Comparison of ENCODE assay signal across 19 mouse cellular contexts in the genomic region with DNA sequence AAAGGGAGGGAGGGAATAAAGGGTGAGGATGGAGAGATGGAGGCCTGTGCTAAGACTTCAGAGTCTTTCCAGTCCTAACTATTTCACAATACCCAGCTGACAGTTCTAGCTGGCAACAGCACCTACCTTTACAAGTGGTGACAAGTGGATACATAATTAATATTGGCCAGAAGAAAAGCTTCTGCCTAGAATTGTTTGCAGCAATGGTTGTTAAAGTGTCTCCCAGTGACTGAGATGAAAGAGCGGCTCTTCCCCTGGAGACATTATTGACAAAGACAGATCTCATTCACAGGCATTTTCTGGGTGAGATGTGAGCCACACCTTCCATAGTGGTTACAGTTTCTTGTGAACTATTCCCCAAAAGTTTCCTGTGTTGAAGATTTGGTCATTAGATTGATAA.
"Had no signal": no experiment of that assay in that cellular context is flagged by ENCODE, and none has a peak within 500 bp of the region (broad histone marks: within the 10 kb centered on the region; RNA-seq: fewer than 3 reads in every experiment).

No protein-coding gene starts in this region.

- H3K9ac ChIP-seq: limb, embryonic 12.5 days; limb, embryonic 15.5 days; liver, embryonic 14.5 days; liver, postnatal 0 days; lung, embryonic 14.5 days; midbrain, embryonic 12.5 days; midbrain, embryonic 15.5 days; neural tube, embryonic 12.5 days; stomach, embryonic 15.5 days had no signal

- H3K27me3 ChIP-seq: limb, embryonic 12.5 days; limb, embryonic 15.5 days; midbrain, embryonic 12.5 days; midbrain, embryonic 15.5 days; neural tube, embryonic 12.5 days; stomach, embryonic 15.5 days had no signal

- H3K9me3 ChIP-seq: limb, embryonic 12.5 days; limb, embryonic 15.5 days; midbrain, embryonic 12.5 days; midbrain, embryonic 15.5 days; neural tube, embryonic 12.5 days; stomach, embryonic 15.5 days had no signal

- H3K4me1 ChIP-seq: midbrain, embryonic 12.5 days; midbrain, embryonic 15.5 days; neural tube, embryonic 12.5 days had no signal

- DNase-seq: kidney, postnatal 25 days; left cerebral cortex, postnatal 4 days; liver, postnatal 0 days; lung, embryonic 14.5 days; retina, postnatal 1 day; right cerebral cortex, postnatal 25 days; spleen, adult 18-20 months; thymus, postnatal 25 days had no signal

- H3K27ac ChIP-seq: kidney, postnatal 0 days; limb, embryonic 12.5 days; liver, embryonic 14.5 days; macrophage; midbrain, embryonic 12.5 days; midbrain, embryonic 15.5 days; neural tube, embryonic 12.5 days; stomach, embryonic 15.5 days had no signal

- ATAC-seq: liver, postnatal 0 days; lung, postnatal 0 days; midbrain, embryonic 15.5 days had no signal

- H3K4me3 ChIP-seq: limb, embryonic 12.5 days; limb, embryonic 15.5 days; midbrain, embryonic 12.5 days; midbrain, embryonic 15.5 days; neural tube, embryonic 12.5 days; stomach, embryonic 15.5 days had no signal

- H3K4me2 ChIP-seq: limb, embryonic 12.5 days; limb, embryonic 15.5 days; liver, embryonic 11.5 days; lung, embryonic 14.5 days; midbrain, embryonic 12.5 days; midbrain, embryonic 15.5 days; neural tube, embryonic 12.5 days; stomach, embryonic 15.5 days had no signal
